Mouse (Mus musculus) adrenal gland, postnatal 14 days (tissue): ENCODE data around the gene Sh3d19. TPM values are rescaled to one million over a fixed set of nuclear protein-coding genes. Genes with fewer than 3 reads are reported as not detected.

Experiments
- DNase-seq: peaks from one replicate; pipeline ENCODE4 v3.0.0; 2021; ENCODE audit warnings: mixed read lengths
- long read RNA-seq, 2 experiments: library from polyadenylated mRNA; stranded (forward); transcript quantifications; one replicate each; pipeline ENCODE4 v2.0.0; 2021
- total RNA-seq: library from RNA; stranded (reverse); gene quantifications from 2 replicates; pipeline ENCODE4 v1.2.3, GENCODE M21; 2021

Gene Sh3d19
- 22.4 and 24.2 TPM in 2 replicates for total RNA-seq
- long read RNA-seq, experiment 1, partial matches to known transcripts = 0 of 4 reads
- long read RNA-seq, experiment 1, other reads (novel, unspliced or antisense) = 4 of 4 reads
- long read RNA-seq, experiment 2, partial matches to known transcripts = 0 of 2 reads
- long read RNA-seq, experiment 2, other reads (novel, unspliced or antisense) = 1 of 2 reads

GRCm38 (mm10) chr3:85970742-85971598 lies at the start of gene Sh3d19:
TSS of gene Sh3d19 (plus strand) at chr3:85971109.
- DNase-seq = peak; percentile 90

GRCm38 (mm10) chr3:85922331-85922730 lies 48.6 kb upstream of the Sh3d19 start:
- peak; percentile 91 for DNase-seq

- DNase-seq = no peak
Measured at GRCm38 (mm10) chr3:85923343-85923742, 47.6 kb upstream of the Sh3d19 start.

GRCm38 (mm10) chr3:85923954-85924945 lies 46.7 kb upstream of the Sh3d19 start:
- DNase-seq = peak; percentile 87

GRCm38 (mm10) chr3:85927296-85927695 lies 43.6 kb upstream of the Sh3d19 start:
- no peak for DNase-seq

- no peak for DNase-seq
Measured at GRCm38 (mm10) chr3:85928140-85928611, 42.7 kb upstream of the Sh3d19 start.

- no peak for DNase-seq
Measured at GRCm38 (mm10) chr3:85929711-85930110, 41.2 kb upstream of the Sh3d19 start.

GRCm38 (mm10) chr3:85930671-85931255 lies 40.1 kb upstream of the Sh3d19 start:
- no peak for DNase-seq

GRCm38 (mm10) chr3:85931859-85932258 lies 39.0 kb upstream of the Sh3d19 start:
- no peak for DNase-seq

GRCm38 (mm10) chr3:85933586-85933985 lies 37.3 kb upstream of the Sh3d19 start:
- DNase-seq = no peak

- DNase-seq = no peak
Measured at GRCm38 (mm10) chr3:85950914-85951313, 20.0 kb upstream of the Sh3d19 start.

- DNase-seq = no peak
Measured at GRCm38 (mm10) chr3:85952696-85953283, 18.1 kb upstream of the Sh3d19 start.

- DNase-seq = no peak
Measured at GRCm38 (mm10) chr3:85955269-85955668, 15.6 kb upstream of the Sh3d19 start.

- DNase-seq = no peak
Measured at GRCm38 (mm10) chr3:85955704-85956103, 15.2 kb upstream of the Sh3d19 start.

- DNase-seq = no peak
Measured at GRCm38 (mm10) chr3:85959669-85960068, 11.2 kb upstream of the Sh3d19 start.

- DNase-seq = no peak
Measured at GRCm38 (mm10) chr3:85961134-85961533, 9.8 kb upstream of the Sh3d19 start.

GRCm38 (mm10) chr3:85965479-85965878 lies 5.4 kb upstream of the Sh3d19 start:
- DNase-seq = no peak

- DNase-seq = no peak
Measured at GRCm38 (mm10) chr3:85969040-85969439, 1.9 kb upstream of the Sh3d19 start.

GRCm38 (mm10) chr3:85971599-85971975 lies 678 bp downstream of the Sh3d19 start:
- DNase-seq = peak; percentile 45

GRCm38 (mm10) chr3:85973376-85974140 lies 2.6 kb downstream of the Sh3d19 start:
- DNase-seq = no peak

- DNase-seq = no peak
Measured at GRCm38 (mm10) chr3:85974451-85974850, 3.5 kb downstream of the Sh3d19 start.
